Mouse (Mus musculus): ENCODE results near the gene Lrch1.

Lrch1 gene

DNA sequence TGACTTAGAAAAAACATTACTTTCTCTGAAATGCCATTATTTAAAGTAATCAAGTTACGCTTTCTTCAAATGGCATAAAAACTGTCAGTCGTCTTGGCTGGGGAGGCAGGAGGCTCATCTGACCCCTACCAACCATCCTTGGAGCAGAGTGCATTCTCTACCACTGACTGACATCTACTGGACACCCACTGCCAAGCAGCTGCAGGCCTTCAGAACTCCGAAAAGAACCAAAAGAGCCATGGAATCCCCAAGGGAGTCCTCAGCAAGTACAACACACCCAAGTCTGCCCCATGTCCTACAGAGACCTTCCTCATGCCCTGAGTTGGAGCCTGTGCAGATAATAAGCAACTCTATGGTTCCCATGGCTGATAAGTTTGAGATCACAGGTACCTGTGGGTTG, 224.1 kb downstream of the Lrch1 start:
- DNase-seq (ENCODE audit: low spot score in 2 of 2), result no peak

DNA sequence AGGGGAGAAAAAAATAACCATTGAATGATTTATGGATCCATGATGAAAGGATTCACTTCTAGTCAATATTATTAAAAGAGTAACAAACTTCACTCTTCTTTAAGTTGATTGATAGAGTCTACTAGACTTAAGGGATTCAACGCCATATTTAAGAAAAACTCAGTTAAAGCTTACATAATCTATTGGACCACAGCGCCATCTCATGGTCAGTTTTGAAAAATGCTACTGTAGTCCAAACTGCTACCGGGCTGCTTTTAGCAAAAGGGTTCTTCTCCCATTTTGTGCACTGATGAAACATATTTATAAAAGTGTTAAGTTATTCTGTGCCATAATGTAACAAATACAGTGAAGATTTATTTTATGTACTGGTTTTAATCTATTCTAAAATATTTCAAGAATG, 238.6 kb downstream of the Lrch1 start:
- DNase-seq (ENCODE audit: low spot score in 2 of 2), result no peak
